Mouse (Mus musculus) olfactory bulb, adult 2 months (tissue): Measurements from ENCODE around the gene Fbxw11.

Source experiments
- CTCF ChIP-seq: fragments of 200-500 bp; IDR thresholded peaks from 2 replicates; pipeline ENCODE4 v1.5.1; 2012; ENCODE audit warnings: low read depth, mild to moderate bottlenecking, low read length, moderate library complexity; ENCODE audit not compliant: insufficient read depth
- POLR2A ChIP-seq: fragments of 200-500 bp; IDR thresholded peaks from 2 replicates; pipeline ENCODE4 v1.6.1; 2012; ENCODE audit warnings: mild to moderate bottlenecking, low read depth, low read length, moderate library complexity; ENCODE audit not compliant: insufficient read depth

GRCm38 (mm10) chr11:32647265-32647664 is 4.7 kb downstream of the Fbxw11 start:
- no peak for TF ChIP-seq POLR2A
- no peak for TF ChIP-seq CTCF
